Mouse (Mus musculus) regulatory T cell (primary cell): ENCODE results near the gene Gm10134.

Source experiments
- in situ Hi-C: fragments of 300-600 bp; cut with MboI, MseI; formaldehyde crosslinking; loops from one replicate; pipeline ENCODE4 v1.15.1; 2025; ENCODE audit warnings: high pct_unique_total_duplicates

Gm10134 gene

GRCm38 (mm10) chr2:28532938-28533771, 27.3 kb downstream of the Gm10134 start:
- in situ Hi-C loops: no loop called here

- in situ Hi-C loops: no loop called here
These were observed 28.1 kb downstream of the Gm10134 start for GRCm38 (mm10) chr2:28533901-28534435.

GRCm38 (mm10) chr2:28534436-28535262, 28.8 kb downstream of the Gm10134 start:
- in situ Hi-C loops: no loop called here

GRCm38 (mm10) chr2:28535263-28535540, 29.3 kb downstream of the Gm10134 start:
- in situ Hi-C loops: no loop called here

GRCm38 (mm10) chr2:28535650-28536049, 29.8 kb downstream of the Gm10134 start:
- in situ Hi-C loops: no loop called here

GRCm38 (mm10) chr2:28536166-28536565, 30.3 kb downstream of the Gm10134 start:
- in situ Hi-C loops: no loop called here

GRCm38 (mm10) chr2:28536766-28537633, 31.1 kb downstream of the Gm10134 start:
- in situ Hi-C loops: no loop called here

GRCm38 (mm10) chr2:28537634-28537920, 31.7 kb downstream of the Gm10134 start:
- in situ Hi-C loops: no loop called here

- in situ Hi-C loops: no loop called here
These were observed 32.3 kb downstream of the Gm10134 start for GRCm38 (mm10) chr2:28537995-28538816.

- in situ Hi-C loops: no loop called here
These were observed 32.9 kb downstream of the Gm10134 start for GRCm38 (mm10) chr2:28538817-28539128.

GRCm38 (mm10) chr2:28539206-28539605, 33.3 kb downstream of the Gm10134 start:
- in situ Hi-C loops: no loop called here

- in situ Hi-C loops: no loop called here
These were observed 34.1 kb downstream of the Gm10134 start for GRCm38 (mm10) chr2:28539949-28540348.

- in situ Hi-C loops: no loop called here
These were observed 34.8 kb downstream of the Gm10134 start for GRCm38 (mm10) chr2:28540587-28541227.

GRCm38 (mm10) chr2:28543894-28544293, 38.0 kb downstream of the Gm10134 start:
- in situ Hi-C loops: no loop called here

GRCm38 (mm10) chr2:28545976-28546375, 40.1 kb downstream of the Gm10134 start:
- in situ Hi-C loops: no loop called here

- in situ Hi-C loops: no loop called here
These were observed 40.7 kb downstream of the Gm10134 start for GRCm38 (mm10) chr2:28546560-28546959.

- in situ Hi-C loops: no loop called here
These were observed 41.6 kb downstream of the Gm10134 start for GRCm38 (mm10) chr2:28547237-28548172.

- in situ Hi-C loops: no loop called here
These were observed 43.3 kb downstream of the Gm10134 start for GRCm38 (mm10) chr2:28549157-28549556.

GRCm38 (mm10) chr2:28552301-28552700, 46.4 kb downstream of the Gm10134 start:
- in situ Hi-C loops: loop anchor here (5.0 kb wide), 1 partner anchor 35 kb away; no protein-coding TSS in a partner anchor
